Mouse (Mus musculus) kidney, adult 2 months (tissue): ENCODE data around the gene Eif4g3. TPM values are rescaled to one million over a fixed set of nuclear protein-coding genes. Genes with fewer than 3 reads are reported as not detected.
"Not testable (repeated sequence)": the region's sequence is repeated elsewhere in the genome, so short reads cannot be mapped to it uniquely, and the experiment has no call there.

Experiments
- DNase-seq: peaks from one replicate; pipeline ENCODE4 v3.0.0; 2021
- H3K27ac ChIP-seq: fragments of 200-500 bp; 2 replicates; pipeline ENCODE4 v1.5.1; 2012; ENCODE audit warnings: low read depth, low read length, control low read depth, inconsistent platforms; ENCODE audit not compliant: insufficient read depth
- H3K27me3 ChIP-seq: fragments of 200-500 bp; replicated peaks from 2 replicates; pipeline ENCODE4 v1.6.1; 2012; ENCODE audit warnings: mild to moderate bottlenecking, moderate library complexity, low read length, inconsistent platforms; ENCODE audit not compliant: control insufficient read depth, insufficient read depth
- H3K36me3 ChIP-seq: fragments of 200-500 bp; 2 replicates; pipeline ENCODE4 v1.6.1; 2012; ENCODE audit warnings: mild to moderate bottlenecking, moderate library complexity, low read length, inconsistent platforms; ENCODE audit not compliant: control insufficient read depth, insufficient read depth
- H3K4me1 ChIP-seq: fragments of 200-500 bp; 2 replicates; pipeline ENCODE4 v1.6.1; 2011; ENCODE audit warnings: low read length; ENCODE audit not compliant: control insufficient read depth, insufficient read depth
- H3K4me3 ChIP-seq: fragments of 200-500 bp; 2 replicates; pipeline ENCODE4 v1.5.1; 2011; ENCODE audit warnings: mild to moderate bottlenecking, low read depth, low read length, control low read depth; ENCODE audit not compliant: insufficient read depth
- CTCF ChIP-seq: fragments of 200-500 bp; conservative IDR thresholded peaks from 2 replicates; pipeline ENCODE4 v1.5.1; 2011; ENCODE audit warnings: low read depth, mild to moderate bottlenecking, control low read depth, low read length, moderate library complexity, mixed read lengths; ENCODE audit not compliant: insufficient read depth, insufficient read length
- POLR2A ChIP-seq: fragments of 200-500 bp; IDR thresholded peaks from one replicate; pipeline ENCODE4 v1.6.1; 2011; ENCODE audit warnings: low read depth, low read length, control low read depth
- WGBS: fragments of 180-500 bp; shearing (Covaris S2); methylation state at CpG from one replicate; pipeline ENCODE4 v1.1.7; 2018; 5-methylcytosine and 5-hydroxymethylcytosine counted together
- polyA plus RNA-seq: library from polyadenylated mRNA; depleted of rRNA; stranded (reverse); fragments of >200 nt; gene quantifications from 2 replicates; pipeline ENCODE4 v1.2.3, GENCODE M21; 2012

The Eif4g3 gene
- polyA plus RNA-seq, 1 experiment = 53.5 TPM

GRCm38 (mm10) chr4:137959889-137960665 is 32.7 kb upstream of the Eif4g3 start:
- no peaks in the 10 kb centered on the region for H3K27me3 ChIP-seq
- no peaks in the 10 kb centered on the region for H3K36me3 ChIP-seq
- DNase-seq = no peak
- TF ChIP-seq CTCF (peak; percentile 52), POLR2A (no peak)
- no peak overlapping the region for H3K4me3 ChIP-seq
- no peak overlapping the region for H3K27ac ChIP-seq
- WGBS = 84% methylated on average over 13 of the region's 13 CpGs
- H3K4me1 ChIP-seq = no peaks in the 10 kb centered on the region

- Histone ChIP-seq H3K27me3 (no peaks in the 10 kb centered on the region), H3K27ac (no peak overlapping the region), H3K4me3 (no peak overlapping the region), H3K36me3 (no peaks in the 10 kb centered on the region), H3K4me1 (no peaks in the 10 kb centered on the region)
- no peak for DNase-seq
- TF ChIP-seq CTCF (no peak), POLR2A (no peak)
- WGBS = 83% methylated on average over 11 of the region's 11 CpGs
These were observed 32.1 kb upstream of the Eif4g3 start for GRCm38 (mm10) chr4:137960757-137961156.

- DNase-seq = no peak
- no peak overlapping the region for H3K27ac ChIP-seq
- TF ChIP-seq CTCF = no peak
- TF ChIP-seq POLR2A = no peak
- no peaks in the 10 kb centered on the region for H3K36me3 ChIP-seq
- 92% methylated on average over 20 of the region's 20 CpGs for WGBS
- H3K4me3 ChIP-seq = no peak overlapping the region
- H3K4me1 ChIP-seq = no peaks in the 10 kb centered on the region
- H3K27me3 ChIP-seq = no peaks in the 10 kb centered on the region
These were observed 30.0 kb upstream of the Eif4g3 start for GRCm38 (mm10) chr4:137962643-137963350.

DNA sequence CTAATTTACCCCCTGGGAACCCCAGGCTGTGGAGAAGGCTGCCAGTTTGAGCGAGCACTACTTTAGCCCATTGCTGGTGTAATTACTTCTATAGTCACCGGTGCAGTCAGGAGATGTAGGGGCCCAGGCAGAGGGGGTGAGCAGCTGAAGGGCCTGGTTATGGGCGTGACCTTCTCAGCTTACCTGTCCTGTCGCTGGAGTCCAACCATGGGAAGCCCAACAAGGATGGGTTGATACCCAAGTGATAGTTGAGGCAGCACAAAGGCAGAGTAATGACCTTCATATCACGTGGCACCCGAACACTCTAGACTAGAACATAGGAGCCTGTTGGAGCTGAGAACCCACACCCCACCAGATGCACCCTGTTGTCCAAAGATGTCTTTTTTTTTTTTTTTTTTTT is 29.4 kb upstream of the Eif4g3 start:
- WGBS = 84% methylated on average over 6 of the region's 6 CpGs
- TF ChIP-seq POLR2A (no peak), CTCF (no peak)
- no peak for DNase-seq
- no peak overlapping the region for H3K4me3 ChIP-seq
- no peaks in the 10 kb centered on the region for H3K4me1 ChIP-seq
- no peak overlapping the region for H3K27ac ChIP-seq
- H3K36me3 ChIP-seq = no peaks in the 10 kb centered on the region
- no peaks in the 10 kb centered on the region for H3K27me3 ChIP-seq

DNA sequence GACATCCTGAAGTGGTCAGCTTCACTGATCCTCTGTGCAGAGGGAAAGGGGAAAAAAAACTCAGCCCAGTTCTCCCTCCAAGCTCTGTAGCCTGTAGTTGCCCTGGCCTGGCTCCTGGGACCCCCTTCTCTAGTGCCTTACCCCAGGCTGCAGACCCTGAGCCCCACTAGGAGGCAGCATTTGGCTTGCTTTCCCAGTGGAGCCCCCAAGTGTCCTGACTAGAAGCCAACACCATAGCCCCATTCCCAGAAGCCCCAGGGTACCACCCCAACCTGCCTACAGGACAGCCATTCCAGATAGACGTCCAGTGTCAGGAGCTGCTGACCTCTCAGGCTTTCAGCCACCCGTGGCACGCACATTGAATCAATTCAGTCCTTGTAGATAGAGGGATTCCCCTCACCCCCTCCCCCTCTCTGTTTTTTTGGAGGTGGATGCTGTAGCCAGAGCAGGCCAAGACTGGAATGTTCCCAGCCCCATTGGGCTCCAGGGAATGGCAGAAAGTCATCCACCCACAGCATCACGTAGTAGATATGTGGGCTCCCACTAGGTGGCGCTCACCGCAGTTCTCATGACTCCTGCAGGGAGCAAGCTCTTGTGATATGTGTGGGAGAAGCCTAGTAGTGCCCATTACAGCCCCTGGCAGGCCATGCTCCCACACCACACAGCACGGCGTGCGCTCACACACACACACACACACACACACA is 28.8 kb upstream of the Eif4g3 start:
- peak; percentile 84 for DNase-seq

DNA sequence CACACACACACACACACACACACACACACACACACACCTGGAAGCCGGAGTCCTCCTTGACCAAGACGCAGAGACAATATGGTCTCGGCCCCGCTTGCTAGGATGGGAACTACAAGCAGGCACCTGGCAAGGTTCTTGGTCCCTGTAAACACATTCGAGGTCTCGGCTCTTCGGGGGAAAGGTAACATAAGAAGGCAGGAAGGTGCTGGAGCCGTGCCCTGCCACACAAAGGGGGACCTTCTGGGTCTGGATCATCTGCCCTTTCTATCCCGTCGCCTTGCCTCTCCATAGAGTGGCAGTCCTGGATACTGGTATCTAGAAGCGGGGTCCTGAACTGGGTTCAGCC is 28.3 kb upstream of the Eif4g3 start:
- Histone ChIP-seq H3K27ac (no peak overlapping the region), H3K36me3 (no peaks in the 10 kb centered on the region), H3K27me3 (no peaks in the 10 kb centered on the region), H3K4me3 (no peak overlapping the region), H3K4me1 (no peaks in the 10 kb centered on the region)
- TF ChIP-seq POLR2A = no peak
- TF ChIP-seq CTCF = no peak
- no peak for DNase-seq
- WGBS = 92% methylated on average over 11 of the region's 11 CpGs

More for the DNA sequence above, 28.8 kb upstream of the Eif4g3 start:
- Histone ChIP-seq H3K4me1 (no peaks in the 10 kb centered on the region), H3K27me3 (no peaks in the 10 kb centered on the region), H3K36me3 (no peaks in the 10 kb centered on the region), H3K4me3 (no peak overlapping the region), H3K27ac (no peak overlapping the region)
- TF ChIP-seq POLR2A (no peak), CTCF (peak; percentile 82)
- 66% methylated on average over 9 of the region's 9 CpGs for WGBS

GRCm38 (mm10) chr4:137968203-137968602 is 24.6 kb upstream of the Eif4g3 start:
- DNase-seq = peak; percentile 81
- Histone ChIP-seq H3K4me1 (no peaks in the 10 kb centered on the region), H3K4me3 (no peak overlapping the region), H3K27ac (no peak overlapping the region), H3K36me3 (no peaks in the 10 kb centered on the region), H3K27me3 (no peaks in the 10 kb centered on the region)
- TF ChIP-seq CTCF (peak; percentile 99), POLR2A (no peak)
- WGBS = 15% methylated on average over 9 of the region's 9 CpGs

- H3K27me3 ChIP-seq, DNase-seq, H3K4me1 ChIP-seq, H3K36me3 ChIP-seq, H3K4me3 ChIP-seq, H3K27ac ChIP-seq: not testable (repeated sequence)
- WGBS = no CpG with 5 or more reads among the region's 11 CpGs
These were observed 22.1 kb upstream of the Eif4g3 start for GRCm38 (mm10) chr4:137970623-137971199.

GRCm38 (mm10) chr4:137974856-137975432 is 17.9 kb upstream of the Eif4g3 start:
- not testable (repeated sequence) for H3K27ac ChIP-seq, H3K27me3 ChIP-seq, H3K36me3 ChIP-seq, H3K4me3 ChIP-seq, DNase-seq, H3K4me1 ChIP-seq
- WGBS = no CpG with 5 or more reads among the region's 11 CpGs

DNA sequence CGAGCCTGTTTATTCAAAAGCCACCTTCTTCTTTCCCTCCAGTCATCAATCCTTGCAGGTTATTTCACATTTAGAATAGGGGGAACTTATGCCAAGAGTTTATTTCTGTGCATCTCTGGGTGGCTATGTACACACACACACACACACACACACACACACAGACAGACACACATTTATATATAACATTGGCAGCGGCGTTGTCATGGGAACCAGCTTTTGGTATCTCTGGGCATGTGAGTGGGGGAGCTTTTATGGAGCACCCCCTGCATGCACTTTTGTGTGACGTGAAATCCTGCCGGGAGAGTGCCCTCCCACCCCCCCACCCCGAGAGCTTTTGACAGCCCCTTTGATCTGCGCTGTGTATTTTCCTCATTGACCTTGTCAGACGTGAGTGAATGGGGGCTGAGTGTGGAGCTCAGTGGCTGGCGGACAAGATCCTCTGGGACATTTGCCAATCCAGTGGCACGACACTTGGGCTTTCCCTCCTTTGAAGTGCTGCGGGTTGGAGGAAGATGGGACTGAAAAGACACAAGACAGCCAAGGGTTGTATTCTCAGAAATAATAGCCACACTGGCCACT is 13.7 kb upstream of the Eif4g3 start:
- H3K4me1 ChIP-seq, H3K27me3 ChIP-seq, H3K36me3 ChIP-seq, H3K27ac ChIP-seq, DNase-seq, H3K4me3 ChIP-seq: not testable (repeated sequence)
- WGBS = no CpG with 5 or more reads among the region's 11 CpGs
